Mouse (Mus musculus): ENCODE results near the gene Gm28048. TPM values are rescaled to one million over a fixed set of nuclear protein-coding genes. Genes with fewer than 3 reads are reported as not detected.

Gm28048 gene
- total RNA-seq, 2 experiments from 2014 or later = 10.3 to 13.5 TPM

DNA sequence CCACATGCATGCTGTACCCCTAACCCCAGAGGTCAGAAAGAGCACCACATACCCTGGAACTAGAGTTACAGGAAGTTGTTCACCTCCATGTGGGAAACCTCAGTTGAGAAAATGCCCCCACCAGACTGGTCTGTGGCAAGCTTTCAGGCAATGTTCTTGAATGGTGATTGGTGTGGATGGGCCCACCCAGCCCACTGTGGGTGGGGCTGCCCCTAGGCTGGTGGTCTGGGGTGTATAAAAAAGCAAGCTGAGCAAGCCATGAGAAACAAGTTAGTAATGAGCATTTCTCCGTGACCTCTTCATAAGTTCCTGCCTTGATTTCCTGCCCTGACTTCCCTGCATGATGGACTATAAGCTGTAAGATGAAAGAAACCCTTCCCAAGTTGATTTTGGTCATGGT is 19.8 kb downstream of the Gm28048 start:
- intact Hi-C loops (cut with DNase I) = no loop called here

DNA sequence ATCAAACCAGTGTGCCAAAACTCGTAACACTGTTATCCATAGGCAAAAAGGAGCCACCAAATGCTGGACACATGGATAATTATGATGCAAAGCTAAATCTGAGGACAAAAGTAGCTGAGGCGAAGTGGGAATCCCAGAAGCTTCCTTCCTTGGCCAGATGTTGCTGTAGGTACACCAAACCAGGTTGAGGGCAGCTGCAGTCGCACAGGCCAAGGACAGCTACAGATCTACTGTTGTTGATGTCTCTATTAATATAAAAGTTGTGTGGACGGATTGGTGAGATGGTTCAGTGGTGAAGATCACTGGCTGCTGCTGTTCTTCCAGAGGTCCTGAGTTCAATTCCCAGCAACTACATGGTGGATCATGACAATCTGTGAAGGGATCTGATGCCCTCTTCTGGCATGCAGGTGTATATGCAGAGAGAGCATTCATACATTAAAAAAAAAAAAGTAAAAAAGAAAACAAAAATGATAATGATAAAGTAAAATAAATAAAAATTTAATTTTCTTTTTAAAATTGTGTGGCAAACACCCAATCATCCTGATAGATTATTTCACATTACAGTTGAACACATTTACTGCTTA is 24.0 kb downstream of the Gm28048 start:
- intact Hi-C loops (cut with DNase I) = loop anchor here (5.0 to 10.0 kb wide), 2 partner anchors 101 to 243 kb away; no protein-coding TSS in a partner anchor
- DNase-seq (ENCODE audit: low spot score in 2 of 2) = no peak

More for the DNA sequence above, 19.8 kb downstream of the Gm28048 start:
- no peak for DNase-seq (ENCODE audit: low spot score in 2 of 2)

DNA sequence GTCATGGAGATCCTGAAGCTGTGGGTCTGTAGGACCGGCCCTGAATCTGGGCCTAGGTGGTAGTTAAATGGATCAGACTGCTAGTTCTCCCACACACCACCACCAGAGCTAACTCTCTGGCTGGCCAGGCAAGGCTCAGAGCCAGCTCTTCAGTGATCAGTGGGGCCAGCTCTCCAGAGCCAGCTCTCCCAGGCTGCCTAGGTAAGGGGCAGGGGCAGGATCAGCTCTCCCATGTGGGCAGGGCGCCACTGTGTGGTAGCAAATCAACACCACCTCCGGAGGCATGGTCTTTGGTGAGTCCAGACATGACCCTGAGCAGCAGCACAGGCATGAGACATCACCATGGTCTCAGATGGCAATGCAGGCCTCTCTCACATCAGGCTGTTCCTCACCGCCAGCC is 25.1 kb downstream of the Gm28048 start:
- peak in 1 of 2 experiments; percentile 36 for DNase-seq (ENCODE audit: low spot score in 2 of 2)
- intact Hi-C loops (cut with DNase I) = loop anchor here (5.0 to 10.0 kb wide), 2 partner anchors 100 to 242 kb away; no protein-coding TSS in a partner anchor

DNA sequence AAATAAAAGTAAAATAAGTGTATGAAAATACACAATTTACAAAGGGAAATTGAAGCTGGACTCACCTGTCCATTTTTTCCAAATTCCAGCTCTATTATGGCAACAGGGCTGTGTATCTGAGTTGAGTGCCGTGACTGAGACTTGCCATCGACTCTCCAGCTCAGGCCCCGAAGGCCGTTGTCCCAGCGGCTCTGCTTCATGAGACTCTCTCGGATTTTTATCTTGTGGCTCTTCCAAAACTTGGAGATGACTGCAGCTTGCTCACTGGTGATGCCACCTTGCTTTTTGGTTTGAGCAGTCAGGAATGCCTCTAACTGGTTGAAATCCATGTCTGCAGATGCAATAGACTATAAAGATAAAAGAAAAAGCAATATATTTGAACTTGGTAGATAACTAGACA is 25.5 kb downstream of the Gm28048 start:
- intact Hi-C loops (cut with DNase I) = loop anchor here (5.0 to 10.0 kb wide), 2 partner anchors 99 to 242 kb away; no protein-coding TSS in a partner anchor
- DNase-seq (ENCODE audit: low spot score in 2 of 2) = no peak

DNA sequence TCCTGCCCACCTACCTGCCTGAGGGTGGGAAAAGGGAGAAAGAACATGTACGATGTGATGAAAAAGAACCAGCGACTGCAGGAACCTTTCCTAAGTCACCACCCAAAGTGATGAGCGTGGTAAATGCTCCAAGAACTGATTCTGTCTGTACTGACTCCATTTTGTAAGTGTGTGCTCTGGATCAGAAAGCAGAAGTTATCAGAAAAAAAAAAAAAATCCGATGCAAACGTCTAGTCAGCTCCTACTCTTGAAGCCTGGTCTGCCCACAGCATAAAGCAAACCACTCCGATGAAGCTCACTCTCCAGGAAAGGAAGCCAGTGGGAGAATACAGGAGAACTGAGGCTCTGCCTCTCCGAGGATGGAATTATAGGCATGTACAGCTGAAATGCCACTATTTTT is 29.2 kb downstream of the Gm28048 start:
- no peak for DNase-seq (ENCODE audit: low spot score in 2 of 2)

DNA sequence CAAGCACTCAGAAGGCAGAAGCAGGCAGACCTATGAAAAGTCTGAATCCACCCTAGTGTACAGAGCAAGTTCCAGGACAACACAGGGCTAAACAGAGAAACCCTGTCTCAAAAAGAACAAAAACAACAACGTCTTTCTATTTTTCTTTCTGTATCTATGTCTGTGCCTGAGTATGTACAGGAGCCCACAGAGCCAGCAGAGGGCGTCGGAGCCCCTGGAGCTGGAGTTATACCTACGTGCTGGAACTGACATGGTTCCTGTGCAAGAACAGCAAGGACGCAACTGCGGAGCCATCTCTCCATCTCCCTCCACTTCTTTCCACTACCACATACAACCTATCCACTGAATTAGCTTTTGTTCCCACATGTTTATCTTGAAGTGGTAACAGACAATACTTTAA is 31.8 kb downstream of the Gm28048 start:
- intact Hi-C loops (cut with DNase I) = loop anchor here (10.0 kb wide), 1 partner anchor 235 kb away; no protein-coding TSS in a partner anchor
- DNase-seq (ENCODE audit: low spot score in 2 of 2) = no peak

More for the DNA sequence above, 29.2 kb downstream of the Gm28048 start:
- intact Hi-C loops (cut with DNase I) = loop anchor here (10.0 kb wide), 1 partner anchor 238 kb away; no protein-coding TSS in a partner anchor

DNA sequence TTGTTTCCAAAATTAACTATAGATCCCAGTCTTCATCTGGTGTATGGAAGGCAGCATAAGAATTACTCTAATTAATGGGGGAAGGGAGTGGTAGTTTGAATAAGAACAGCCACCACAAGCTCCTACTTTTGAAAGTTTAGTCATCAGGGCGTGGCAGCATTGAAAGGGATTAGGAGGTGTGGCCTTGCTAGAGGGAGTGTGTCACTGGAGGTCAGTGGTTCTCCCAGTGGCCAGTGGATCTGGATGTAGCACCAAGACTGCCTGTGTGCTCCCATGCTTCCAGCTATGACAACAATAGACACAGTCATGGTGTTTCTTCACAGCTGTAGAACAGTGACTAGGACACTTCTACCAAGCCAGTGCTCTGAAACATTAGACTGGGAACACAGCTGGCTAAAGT is 32.8 kb downstream of the Gm28048 start:
- intact Hi-C loops (cut with DNase I) = no loop called here
- no peak for DNase-seq (ENCODE audit: low spot score in 2 of 2)

DNA sequence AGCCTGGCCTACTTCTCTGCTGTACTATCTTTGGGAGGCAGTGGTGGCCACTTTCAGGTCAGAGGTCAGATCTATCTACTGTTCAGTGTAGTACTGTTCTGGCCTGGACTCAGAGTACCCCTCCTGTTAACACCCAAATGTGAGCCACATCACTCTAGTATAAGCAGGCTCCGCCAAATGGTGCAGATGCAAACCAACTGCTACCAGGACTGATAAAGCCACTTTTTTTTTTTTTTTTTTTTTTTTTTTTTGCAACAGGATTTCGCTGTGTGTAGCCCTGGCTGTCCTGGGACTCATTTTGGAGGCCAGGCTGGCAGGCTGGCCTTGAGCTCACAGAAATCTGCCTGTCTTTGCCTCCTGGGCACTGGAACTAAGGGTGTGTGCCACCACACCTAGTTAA is 42.9 kb downstream of the Gm28048 start:
- intact Hi-C loops (cut with DNase I) = no loop called here
- DNase-seq (ENCODE audit: low spot score in 2 of 2) = no peak

DNA sequence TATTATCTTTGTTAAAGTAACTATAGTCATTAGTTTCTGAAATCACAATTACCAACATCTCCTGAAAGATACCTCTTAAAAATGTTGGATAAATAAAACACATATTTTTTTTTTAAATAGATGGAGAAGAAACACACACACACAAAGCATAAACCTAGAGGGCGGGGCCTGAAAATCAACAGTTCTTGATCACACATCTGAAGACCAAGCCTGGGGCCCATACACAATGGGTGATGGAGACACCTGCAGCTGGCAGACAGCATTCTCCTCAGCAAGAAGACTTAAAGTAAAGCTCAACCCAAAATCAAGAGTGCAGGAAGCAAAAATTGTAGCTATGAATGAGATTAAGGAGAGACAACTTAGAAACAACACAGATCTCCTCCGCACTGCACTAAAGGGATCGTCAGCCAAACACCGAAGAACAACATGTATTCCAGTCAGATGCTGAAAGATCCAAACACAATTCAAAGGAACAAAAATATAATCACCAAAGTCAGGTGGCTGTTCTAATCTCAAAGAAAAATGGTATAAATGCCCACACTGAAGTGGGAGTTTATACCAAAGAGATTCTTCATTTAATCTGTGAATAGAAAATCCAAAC is 44.1 kb downstream of the Gm28048 start:
- DNase-seq (ENCODE audit: low spot score in 2 of 2) = peak in 1 of 2 experiments; percentile 8
- intact Hi-C loops (cut with DNase I) = no loop called here

DNA sequence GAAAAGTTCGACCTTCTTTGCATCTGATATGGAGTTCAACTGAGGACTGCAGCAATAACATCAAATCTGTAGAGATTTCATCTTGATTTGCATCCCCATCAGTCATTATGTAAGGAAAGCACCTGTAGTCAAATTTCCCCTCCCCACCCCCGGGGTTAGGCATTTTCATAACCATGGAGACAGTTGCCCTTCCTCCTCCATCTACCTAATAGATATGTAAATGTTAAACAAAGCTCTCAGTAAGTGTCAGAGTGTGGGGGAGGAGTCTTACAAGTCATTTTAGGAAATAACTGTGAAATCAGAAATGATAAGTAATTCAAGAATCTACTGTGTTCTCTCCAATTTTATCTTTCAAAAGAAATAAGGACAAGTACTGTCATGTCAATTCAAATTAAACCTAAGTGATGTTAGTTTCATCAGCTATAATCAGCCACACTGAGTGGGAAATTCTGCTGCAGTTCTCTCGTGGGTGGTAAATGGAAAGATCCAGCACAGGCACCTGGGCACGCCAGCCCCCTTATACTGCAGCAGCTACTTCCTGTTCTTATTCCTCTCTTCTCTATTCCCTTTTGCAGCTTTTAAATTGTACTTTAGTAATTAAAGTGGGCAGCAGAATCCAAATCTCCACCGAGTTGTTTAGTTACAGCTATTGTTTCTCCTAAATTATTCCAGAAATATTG is 45.3 kb downstream of the Gm28048 start:
- peak; percentile 35 to 55 for DNase-seq (ENCODE audit: low spot score in 2 of 2)

DNA sequence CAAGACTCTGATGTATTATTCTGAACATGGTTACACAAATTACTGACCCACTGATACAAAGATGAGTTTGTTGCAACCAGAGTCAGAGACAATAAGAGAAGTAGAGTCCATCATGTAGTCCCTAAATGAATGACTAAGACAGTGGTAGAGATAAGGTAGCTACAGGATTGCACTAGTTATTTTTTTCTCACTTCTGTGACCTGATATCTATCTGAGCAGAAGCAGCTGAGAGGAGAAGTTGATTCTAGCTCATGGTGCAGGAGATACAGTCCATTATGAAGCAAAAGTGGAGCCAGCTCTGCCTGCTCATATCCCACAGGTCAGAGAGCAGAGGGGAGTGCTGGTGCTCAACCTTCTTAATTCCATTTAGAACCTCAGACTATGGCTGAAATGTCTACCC is 49.7 kb downstream of the Gm28048 start:
- DNase-seq (ENCODE audit: low spot score in 2 of 2) = no peak
- intact Hi-C loops (cut with DNase I) = no loop called here

More for the DNA sequence above, 45.3 kb downstream of the Gm28048 start:
- intact Hi-C loops (cut with DNase I) = no loop called here

DNA sequence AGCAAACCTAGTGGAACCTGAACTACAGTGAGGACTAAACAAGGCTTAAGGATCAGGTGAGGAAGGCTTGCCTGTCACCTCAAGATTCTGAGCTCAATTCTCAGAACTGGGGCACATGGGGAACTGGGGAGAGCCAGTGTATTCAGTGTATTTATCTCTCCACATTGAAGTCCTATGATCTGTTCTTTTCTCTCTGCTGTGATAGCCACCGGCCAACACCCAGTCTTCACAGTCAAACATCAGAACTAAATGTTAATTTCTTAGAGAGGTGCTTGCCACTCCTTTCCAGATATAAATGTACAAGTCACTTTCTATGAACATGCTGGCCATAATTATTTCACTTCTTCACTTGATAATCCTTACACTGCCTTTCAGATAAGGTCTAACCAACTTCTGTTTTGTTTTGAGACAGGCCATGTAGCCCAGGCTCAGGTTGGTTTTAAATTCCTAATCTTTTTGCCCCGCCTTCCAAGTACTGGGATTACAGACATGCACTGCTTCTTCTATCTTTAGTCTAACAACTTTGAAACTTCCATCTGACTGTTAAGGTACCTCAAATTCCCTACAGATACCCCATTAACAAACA is 50.5 kb downstream of the Gm28048 start:
- intact Hi-C loops (cut with DNase I) = no loop called here

DNA sequence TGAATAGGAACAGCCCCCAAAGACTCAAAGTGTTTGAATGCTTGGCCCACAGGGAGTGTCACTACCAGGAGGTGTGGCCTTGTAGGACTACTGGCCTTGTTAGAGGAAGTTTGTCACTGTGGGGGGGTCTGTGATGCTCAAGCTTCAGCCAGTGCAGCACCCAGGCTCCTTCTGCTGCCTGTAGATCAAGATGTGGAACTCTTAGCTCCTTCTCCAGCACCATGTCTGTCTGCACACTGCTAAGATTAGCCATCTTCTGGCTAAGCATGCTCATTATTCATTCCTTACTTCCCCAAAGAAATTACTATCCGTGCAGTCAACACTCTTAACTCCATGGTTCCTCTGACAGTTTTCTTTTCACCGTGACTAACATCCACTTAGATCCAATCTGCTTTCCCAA is 51.8 kb downstream of the Gm28048 start:
- intact Hi-C loops (cut with DNase I) = no loop called here
- no peak for DNase-seq (ENCODE audit: low spot score in 2 of 2)

More for the DNA sequence above, 50.5 kb downstream of the Gm28048 start:
- DNase-seq (ENCODE audit: low spot score in 2 of 2) = no peak

DNA sequence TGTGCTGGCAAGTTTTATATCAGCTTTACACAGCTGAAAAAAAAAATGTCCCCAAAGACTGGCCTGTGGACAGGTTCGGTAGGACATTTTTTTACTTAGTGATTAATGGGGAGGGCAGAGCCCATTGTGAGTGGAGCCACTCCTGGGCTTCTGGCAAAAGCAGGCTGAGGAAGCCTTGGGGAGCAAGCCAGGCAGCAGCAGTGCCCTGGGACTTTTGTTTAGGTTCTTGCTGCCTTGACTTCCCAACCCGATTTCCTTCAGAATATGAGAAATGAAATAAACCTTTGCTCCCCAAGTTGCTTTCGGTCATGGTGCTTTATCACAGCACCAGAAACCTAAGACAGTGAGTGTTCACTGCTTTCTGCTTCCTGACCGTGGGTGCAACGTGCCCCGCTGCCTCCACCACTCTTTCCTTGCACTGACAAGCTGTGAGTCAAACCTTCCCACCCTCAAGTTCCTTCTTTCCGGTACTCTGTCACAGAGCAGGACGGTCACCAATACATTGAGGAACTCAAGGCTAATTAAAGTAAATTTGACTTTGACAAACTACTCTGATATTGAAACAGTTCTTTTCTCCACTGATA is 53.2 kb downstream of the Gm28048 start:
- DNase-seq (ENCODE audit: low spot score in 2 of 2) = no peak
- intact Hi-C loops (cut with DNase I) = no loop called here

DNA sequence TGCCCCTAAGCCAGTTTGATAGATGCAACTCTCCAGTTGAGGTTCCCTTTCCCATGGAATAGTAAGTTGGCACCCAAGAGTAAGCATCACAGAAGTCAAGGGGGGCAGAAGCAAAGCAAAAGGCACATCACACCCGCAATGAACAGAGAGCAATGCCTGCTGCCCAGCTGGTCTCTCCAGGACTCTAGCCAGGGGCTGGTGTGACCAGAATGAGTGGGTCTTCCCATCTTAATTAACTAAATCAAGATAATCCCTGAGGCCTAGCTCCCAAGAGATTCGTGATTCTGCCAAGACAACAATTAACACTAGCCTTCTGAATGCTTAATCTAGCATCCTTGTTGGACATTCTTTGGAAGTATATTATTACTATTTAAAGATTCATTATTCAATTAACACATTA is 58.3 kb downstream of the Gm28048 start:
- no peak for DNase-seq (ENCODE audit: low spot score in 2 of 2)
- intact Hi-C loops (cut with DNase I) = no loop called here

DNA sequence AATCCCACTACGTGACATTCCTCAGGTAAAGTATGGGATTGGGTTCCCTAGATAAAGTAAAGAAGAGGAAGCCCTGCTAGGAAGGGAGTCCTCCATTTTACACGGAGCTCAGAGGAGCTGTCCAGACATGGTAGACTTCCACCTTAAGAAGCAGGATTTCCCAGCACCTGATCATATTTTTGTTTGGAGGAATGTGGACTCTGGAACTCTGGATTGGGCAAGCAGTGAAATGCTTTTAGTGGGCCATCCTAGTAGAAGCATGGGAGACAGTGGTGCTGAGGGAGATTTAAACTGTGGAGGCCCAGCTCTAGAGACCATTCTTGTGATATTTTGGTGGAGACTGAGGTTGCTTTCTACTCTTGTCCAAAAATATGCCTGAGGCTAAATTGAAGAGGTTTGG is 59.3 kb downstream of the Gm28048 start:
- intact Hi-C loops (cut with DNase I) = no loop called here
- no peak for DNase-seq (ENCODE audit: low spot score in 2 of 2)

DNA sequence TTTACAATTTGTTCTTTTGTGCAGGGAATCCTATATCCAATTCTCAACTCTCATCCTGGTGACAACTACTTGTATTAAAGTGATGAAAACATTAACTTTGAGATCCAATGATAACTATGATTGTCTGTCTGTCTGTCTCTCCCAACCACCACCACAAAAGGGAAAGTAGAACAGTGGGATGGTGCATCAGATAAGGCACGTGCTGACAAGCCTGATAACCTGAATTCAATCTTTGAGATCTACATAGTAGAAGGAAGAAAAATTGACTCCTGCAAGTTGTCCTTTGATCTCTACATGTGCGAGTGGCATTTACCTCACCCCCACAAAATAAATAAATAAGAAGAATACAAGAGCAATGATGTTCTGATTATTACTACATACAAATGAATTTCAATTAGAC is 62.6 kb downstream of the Gm28048 start:
- intact Hi-C loops (cut with DNase I) = no loop called here
- DNase-seq (ENCODE audit: low spot score in 2 of 2) = no peak

DNA sequence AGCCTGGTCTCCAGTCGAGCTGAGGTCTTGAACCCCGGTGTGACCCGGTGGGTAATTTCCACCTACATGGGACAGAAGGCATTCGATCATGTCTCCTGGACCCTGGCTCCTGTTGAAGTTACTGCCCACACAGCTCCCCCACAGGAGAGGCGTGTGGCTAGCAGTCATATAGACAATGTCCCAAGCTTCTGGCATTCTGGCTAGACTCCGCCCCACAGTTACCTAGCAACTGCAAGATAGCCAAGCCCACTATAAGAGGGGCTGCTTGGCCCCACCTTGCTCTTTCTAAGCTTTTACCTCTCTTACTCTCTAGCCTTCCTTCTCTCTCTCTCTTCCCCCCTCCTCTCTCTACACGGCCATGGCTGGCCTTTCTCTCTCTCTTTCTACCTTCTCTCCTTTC is 64.1 kb downstream of the Gm28048 start:
- no peak for DNase-seq (ENCODE audit: low spot score in 2 of 2)
- intact Hi-C loops (cut with DNase I) = no loop called here

DNA sequence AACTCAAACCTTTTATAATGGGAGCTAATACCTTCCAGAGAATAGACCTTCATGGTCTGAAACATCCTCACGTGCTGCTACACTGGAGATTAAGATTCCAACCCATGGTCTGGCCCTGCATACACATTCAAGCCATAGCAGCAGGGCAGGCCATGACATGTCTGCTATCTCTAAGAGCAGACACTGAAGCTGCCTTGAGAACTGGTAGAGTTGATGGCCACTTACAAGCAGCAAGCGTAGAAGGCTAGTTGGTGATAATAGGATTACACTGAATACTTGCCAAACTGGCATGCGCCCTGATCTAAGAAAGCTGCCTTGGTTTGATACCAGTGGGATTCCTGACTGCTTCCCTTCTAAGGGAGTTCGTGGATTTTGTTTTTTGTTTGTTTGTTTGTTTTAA is 68.1 kb downstream of the Gm28048 start:
- intact Hi-C loops (cut with DNase I) = no loop called here
- no peak for DNase-seq (ENCODE audit: low spot score in 2 of 2)

DNA sequence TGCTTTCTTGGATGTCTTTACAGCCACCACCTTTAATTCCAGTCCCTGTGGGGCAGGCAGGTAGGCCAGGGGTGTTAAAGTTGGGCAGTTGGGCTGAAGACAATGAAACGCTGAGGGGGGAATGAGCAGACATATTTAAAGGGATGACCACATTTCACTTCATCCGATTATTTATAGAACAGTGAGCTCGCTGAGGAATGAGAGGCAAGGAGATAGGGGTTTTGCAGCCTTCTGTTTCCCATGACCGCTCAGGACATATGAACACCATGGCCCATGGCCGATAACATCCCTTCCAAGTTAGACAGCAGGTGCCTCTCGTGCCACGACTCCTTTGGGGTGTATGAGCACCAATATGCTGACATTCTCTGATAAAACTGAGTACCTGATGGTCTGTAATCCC is 70.1 kb downstream of the Gm28048 start:
- intact Hi-C loops (cut with DNase I) = no loop called here
- DNase-seq (ENCODE audit: low spot score in 2 of 2) = no peak

Measured in left cerebral cortex, postnatal 14 days (tissue).